Mouse (Mus musculus): ENCODE results near the gene Ppp1r3f.

The Ppp1r3f gene

DNA sequence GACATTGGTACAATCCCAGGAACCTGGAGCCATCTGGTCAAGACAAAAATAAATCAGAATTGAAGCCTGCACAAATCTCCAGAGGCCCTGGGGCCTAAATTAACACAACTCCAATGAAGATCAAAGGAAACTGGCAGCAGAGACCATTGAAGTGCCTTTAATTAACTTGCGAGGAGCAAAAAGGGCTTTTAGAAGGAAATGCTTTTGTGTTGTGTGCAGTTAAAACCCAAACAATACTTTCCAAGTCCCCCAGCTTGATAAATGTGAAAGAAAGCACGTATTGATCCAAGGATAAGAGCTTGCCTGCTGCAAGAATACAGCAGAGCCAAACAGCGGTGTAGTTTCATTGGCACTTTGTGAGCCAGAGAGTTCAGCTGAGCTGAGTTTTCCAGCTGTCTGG lies 49.1 kb downstream of the Ppp1r3f start:
- no peak for DNase-seq

Measured in kidney, postnatal 36 days (tissue).